Mouse (Mus musculus): Measurements from ENCODE around the gene Cers3.

- TF ChIP-seq CTCF (IDR thresholded peaks at IDR 0.05; ENCODE audit: borderline replicate concordance, insufficient read depth, low read length) (no peak), POLR2A (IDR thresholded peaks at IDR 0.05; ENCODE audit: low read depth, low read length) (no peak)
Observed at GRCm38 (mm10) chr7:66841165-66841564, 97.9 kb downstream of the Cers3 start.
